Mouse (Mus musculus) small intestine, adult 2 months (tissue): ENCODE results near the gene Uqcc2.

Experiments used
- CTCF ChIP-seq: fragments of 200-500 bp; IDR thresholded peaks from 2 replicates; pipeline ENCODE4 v1.5.1; 2012; ENCODE audit warnings: low read depth, mild to moderate bottlenecking, control low read depth, inconsistent platforms, low read length, moderate library complexity, mixed read lengths; ENCODE audit not compliant: insufficient replicate concordance, insufficient read length; ENCODE audit errors: extremely low read depth
- POLR2A ChIP-seq: fragments of 200-500 bp; IDR thresholded peaks from 2 replicates; pipeline ENCODE4 v1.6.1; 2012; ENCODE audit warnings: low read depth, mild to moderate bottlenecking, control low read depth, inconsistent platforms, low read length, moderate library complexity

DNA sequence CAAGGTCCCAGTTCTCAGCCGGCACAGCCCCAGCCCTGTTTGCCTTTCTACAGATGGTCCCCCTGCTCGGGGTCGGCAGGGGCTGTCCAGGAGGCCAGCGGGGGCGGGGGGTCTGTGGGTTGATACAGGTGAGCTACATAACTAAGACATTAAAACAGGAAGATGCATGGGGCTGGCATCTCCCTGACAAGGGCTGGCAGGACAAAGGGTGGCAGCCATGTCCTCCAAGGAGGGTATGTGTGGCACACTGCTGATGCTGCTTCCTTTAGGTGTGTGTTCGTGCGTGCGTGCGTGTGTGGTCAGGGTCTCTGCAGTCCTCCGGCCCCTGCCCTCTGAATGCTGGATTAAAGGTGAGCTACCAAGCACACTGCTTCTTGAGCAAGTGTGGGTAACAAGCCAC, 6.7 kb downstream of the Uqcc2 start:
- no peak for TF ChIP-seq POLR2A
- no peak for TF ChIP-seq CTCF
